In the genomic region with DNA sequence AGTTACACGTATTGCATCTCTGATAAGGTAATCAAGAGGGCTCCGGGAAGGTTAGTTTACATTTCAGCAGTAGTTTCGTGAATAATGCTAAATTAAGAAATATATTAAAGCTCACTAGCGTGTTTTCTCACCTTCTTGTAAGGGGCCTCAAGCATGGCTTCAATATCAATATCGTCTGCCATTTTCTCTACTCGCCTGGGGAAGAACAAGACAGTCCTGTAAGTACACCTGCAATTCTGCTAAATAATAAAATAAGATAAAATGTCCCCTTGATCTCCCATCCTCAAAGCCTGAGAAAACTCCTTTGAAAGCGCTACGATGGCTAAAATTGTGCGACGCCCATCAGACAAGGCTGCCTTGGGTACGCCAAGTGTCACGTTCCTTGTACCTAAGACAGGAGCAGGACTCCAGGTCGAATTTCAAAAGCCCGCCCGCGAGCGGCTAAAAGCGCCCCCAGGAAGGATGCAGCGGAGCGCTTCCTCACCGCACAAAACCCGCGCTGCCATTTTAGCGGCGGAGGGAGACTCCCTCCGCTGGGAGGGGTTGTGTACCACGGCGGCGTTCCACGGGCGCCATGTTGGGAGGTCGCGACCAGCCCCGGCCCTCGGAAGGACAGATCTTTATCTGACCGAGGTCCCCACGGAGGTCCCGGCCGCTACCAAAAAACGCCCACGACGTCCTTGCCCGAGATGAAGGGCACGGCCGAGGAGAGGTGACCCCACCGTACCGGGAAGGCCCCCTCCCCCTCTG, we compare ENCODE assay signal across 8 mouse cellular contexts. TPM values are rescaled to one million over a fixed set of nuclear protein-coding genes. Genes with fewer than 3 reads are reported as not detected.
DNase-seq lines count a peak whose midpoint lies in the region; ATAC-seq lines count a peak whose summit lies in the region.

No protein-coding gene starts in this region.

- peak; percentile 46 for DNase-seq in brain, embryonic 18.5 days (ENCODE audit: low read depth, low spot score)
- peak; percentile 80 for DNase-seq in forebrain, embryonic 10.5 days (ENCODE audit: extremely low spot score, low spot score)
- peak; percentile 77 to 90 for DNase-seq in kidney, postnatal 25 days
- peak; percentile 80 to 85 for DNase-seq in lung, adult 18-20 months
- DNase-seq in testis, postnatal 10 days (ENCODE audit: low spot score): peak; percentile 87

- H3K27ac ChIP-seq in forebrain, embryonic 10.5 days: peak overlapping the region; percentile 100
- peak overlapping the region; percentile 93 for H3K27ac ChIP-seq in heart, embryonic 15.5 days
- H3K27ac ChIP-seq in neural tube, embryonic 14.5 days (ENCODE audit: low read depth, low read length): peak overlapping the region; percentile 99

- no peaks in the 10 kb centered on the region for H3K27me3 ChIP-seq in forebrain, embryonic 10.5 days (ENCODE audit: poor library complexity, severe bottlenecking)
- no peaks in the 10 kb centered on the region for H3K27me3 ChIP-seq in heart, embryonic 15.5 days
- no peaks in the 10 kb centered on the region for H3K27me3 ChIP-seq in neural tube, embryonic 14.5 days (ENCODE audit: control insufficient read depth, insufficient read depth, low read length)

- H3K4me2 ChIP-seq in heart, embryonic 15.5 days: peak overlapping the region; percentile 80
- H3K4me2 ChIP-seq in neural tube, embryonic 14.5 days (ENCODE audit: low read depth, low read length): peak overlapping the region; percentile 90

- H3K4me3 ChIP-seq in forebrain, embryonic 10.5 days: peak overlapping the region; percentile 95
- H3K4me3 ChIP-seq in heart, embryonic 15.5 days: peak overlapping the region; percentile 76
- H3K4me3 ChIP-seq in neural tube, embryonic 14.5 days (ENCODE audit: low read depth, low read length): peak overlapping the region; percentile 100

- peak; percentile 63 for ATAC-seq in CD4-positive, CD25-positive, alpha-beta regulatory T cell, adult 4 months
- ATAC-seq in heart, embryonic 15.5 days (replicated peaks; ENCODE audit: insufficient number of reproducible peaks, insufficient read depth, low FRiP score, low read depth): peak; percentile 41
- ATAC-seq in neural tube, embryonic 14.5 days (ENCODE audit: low read depth): peak; percentile 41; the same call in 1 of the 2 replicates

- WGBS in forebrain, embryonic 10.5 days: 2% methylated on average over 47 of the region's 47 CpGs
- under 1% methylated on average over 47 of the region's 47 CpGs for whole genome bisulfite sequencing in heart, embryonic 15.5 days
- whole genome bisulfite sequencing in neural tube, embryonic 14.5 days: 1% methylated on average over 47 of the region's 47 CpGs

- peaks cover 31% of the 10 kb centered on the region for H3K4me1 ChIP-seq in forebrain, embryonic 10.5 days
- peaks cover 25% of the 10 kb centered on the region for H3K4me1 ChIP-seq in heart, embryonic 15.5 days (replicated peaks)
- peaks cover 27% of the 10 kb centered on the region for H3K4me1 ChIP-seq in neural tube, embryonic 14.5 days (ENCODE audit: control insufficient read depth, insufficient read depth, low read length)

- H3K36me3 ChIP-seq in forebrain, embryonic 10.5 days (replicated peaks): peaks cover 47% of the 10 kb centered on the region
- H3K36me3 ChIP-seq in heart, embryonic 15.5 days: peaks cover 30% of the 10 kb centered on the region
- H3K36me3 ChIP-seq in neural tube, embryonic 14.5 days (ENCODE audit: control insufficient read depth, insufficient read depth, low read length): peaks cover 26% of the 10 kb centered on the region

- no peaks in the 10 kb centered on the region for H3K9me3 ChIP-seq in forebrain, embryonic 10.5 days
- H3K9me3 ChIP-seq in heart, embryonic 15.5 days (replicated peaks): no peaks in the 10 kb centered on the region
- H3K9me3 ChIP-seq in neural tube, embryonic 14.5 days (ENCODE audit: control insufficient read depth, low read length): no peaks in the 10 kb centered on the region

- H3K9ac ChIP-seq in heart, embryonic 15.5 days: peak overlapping the region; percentile 96
- peak overlapping the region; percentile 100 for H3K9ac ChIP-seq in neural tube, embryonic 14.5 days (replicated peaks; ENCODE audit: low read depth, low read length)

RNA-seq across cellular contexts. Expression of a gene that starts 0.8 kb away (rescaled TPM):
- 100 to 1,000 TPM; 592 to 714 TPM for polyA plus RNA-seq in CD4-positive, CD25-positive, alpha-beta regulatory T cell, adult 4 months (2017; shearing (Covaris generic))
- polyA plus RNA-seq in forebrain, embryonic 10.5 days (2016; fragmentation: Nextera tagmentation; extraction: Ambion mirVana): 542 and 576 TPM in 2 replicates
- polyA plus RNA-seq in heart, embryonic 15.5 days (2015; fragmentation: Nextera tagmentation; extraction: Ambion mirVana): 360 and 407 TPM in 2 replicates
- polyA plus RNA-seq in neural tube, embryonic 14.5 days (2014; fragmentation: Nextera tagmentation; extraction: Ambion mirVana): 504 and 543 TPM in 2 replicates

RNA-seq across cellular contexts. Expression of a gene that starts 17.0 kb away (rescaled TPM):
- polyA plus RNA-seq in CD4-positive, CD25-positive, alpha-beta regulatory T cell, adult 4 months (2017; shearing (Covaris generic)): 10 to 100 TPM; 70.0 to 87.9 TPM
- polyA plus RNA-seq in forebrain, embryonic 10.5 days (2016; fragmentation: Nextera tagmentation; extraction: Ambion mirVana): 71.6 and 77.4 TPM in 2 replicates
- 41.5 and 53.9 TPM in 2 replicates for polyA plus RNA-seq in heart, embryonic 15.5 days (2015; fragmentation: Nextera tagmentation; extraction: Ambion mirVana)
- polyA plus RNA-seq in neural tube, embryonic 14.5 days (2014; fragmentation: Nextera tagmentation; extraction: Ambion mirVana): 116 and 119 TPM in 2 replicates

RNA-seq across cellular contexts. Expression of a gene that starts 35.2 kb away (rescaled TPM):
- 10 to 100 TPM; 40.2 to 47.6 TPM for polyA plus RNA-seq in CD4-positive, CD25-positive, alpha-beta regulatory T cell, adult 4 months (2017; shearing (Covaris generic))
- 41.7 and 45.2 TPM in 2 replicates for polyA plus RNA-seq in forebrain, embryonic 10.5 days (2016; fragmentation: Nextera tagmentation; extraction: Ambion mirVana)
- 58.2 and 63.4 TPM in 2 replicates for polyA plus RNA-seq in heart, embryonic 15.5 days (2015; fragmentation: Nextera tagmentation; extraction: Ambion mirVana)
- polyA plus RNA-seq in neural tube, embryonic 14.5 days (2014; fragmentation: Nextera tagmentation; extraction: Ambion mirVana): 28.8 and 30.4 TPM in 2 replicates

RNA-seq across cellular contexts. Expression of a gene that starts 35.4 kb away (rescaled TPM):
- polyA plus RNA-seq in CD4-positive, CD25-positive, alpha-beta regulatory T cell, adult 4 months (2017; shearing (Covaris generic)): 100 to 1,000 TPM; 109 to 134 TPM
- polyA plus RNA-seq in forebrain, embryonic 10.5 days (2016; fragmentation: Nextera tagmentation; extraction: Ambion mirVana): 379 and 398 TPM in 2 replicates
- polyA plus RNA-seq in heart, embryonic 15.5 days (2015; fragmentation: Nextera tagmentation; extraction: Ambion mirVana): 324 and 427 TPM in 2 replicates
- 438 and 500 TPM in 2 replicates for polyA plus RNA-seq in neural tube, embryonic 14.5 days (2014; fragmentation: Nextera tagmentation; extraction: Ambion mirVana)

RNA-seq across cellular contexts. Expression of a gene that starts 52.3 kb away (rescaled TPM):
- 1 to 10 TPM; 7.7 to 8.0 TPM for polyA plus RNA-seq in CD4-positive, CD25-positive, alpha-beta regulatory T cell, adult 4 months (2017; shearing (Covaris generic))
- polyA plus RNA-seq in forebrain, embryonic 10.5 days (2016; fragmentation: Nextera tagmentation; extraction: Ambion mirVana): 20.7 TPM in 2 replicates
- 10.5 and 11.6 TPM in 2 replicates for polyA plus RNA-seq in heart, embryonic 15.5 days (2015; fragmentation: Nextera tagmentation; extraction: Ambion mirVana)
- 9.5 and 15.3 TPM in 2 replicates for polyA plus RNA-seq in neural tube, embryonic 14.5 days (2014; fragmentation: Nextera tagmentation; extraction: Ambion mirVana)

Comparison
In these comparisons a context has a peak if more than half of its experiments do, and no peak if none do; other contexts are left out.
1. Peak in every context shown above with its lines: DNase-seq, ATAC-seq, H3K4me3 ChIP-seq and H3K27ac ChIP-seq.